Mouse (Mus musculus): ENCODE results near the gene 4930469K13Rik.
"Not testable (repeated sequence)": the region's sequence is repeated elsewhere in the genome, so short reads cannot be mapped to it uniquely, and the experiment has no call there.

The 4930469K13Rik gene

GRCm38 (mm10) chr11:34098422-34098821 is at the start of gene 4930469K13Rik:
4930469K13Rik (minus strand) TSS chr11:34098554.
- DNase-seq (ENCODE audit: low spot score): peak; percentile 23

GRCm38 (mm10) chr11:34146934-34147333 is 48.6 kb upstream of the 4930469K13Rik start:
- no peak for DNase-seq (ENCODE audit: low spot score)

- DNase-seq (ENCODE audit: low spot score): no peak
These were observed 46.1 kb upstream of the 4930469K13Rik start for GRCm38 (mm10) chr11:34144421-34144820.

- DNase-seq (ENCODE audit: low spot score): no peak
These were observed 45.6 kb upstream of the 4930469K13Rik start for GRCm38 (mm10) chr11:34143984-34144383.

GRCm38 (mm10) chr11:34139296-34139695 is 40.9 kb upstream of the 4930469K13Rik start:
- DNase-seq (ENCODE audit: low spot score): no peak

GRCm38 (mm10) chr11:34128412-34128811 is 30.1 kb upstream of the 4930469K13Rik start:
- DNase-seq (ENCODE audit: low spot score): no peak

- not testable (repeated sequence) for DNase-seq (ENCODE audit: low spot score)
These were observed 27.4 kb upstream of the 4930469K13Rik start for GRCm38 (mm10) chr11:34125727-34126126.

- no peak for DNase-seq (ENCODE audit: low spot score)
These were observed 26.5 kb upstream of the 4930469K13Rik start for GRCm38 (mm10) chr11:34124852-34125251.

- DNase-seq (ENCODE audit: low spot score): peak; percentile 73
These were observed 24.8 kb upstream of the 4930469K13Rik start for GRCm38 (mm10) chr11:34123147-34123546.

- no peak for DNase-seq (ENCODE audit: low spot score)
These were observed 20.0 kb upstream of the 4930469K13Rik start for GRCm38 (mm10) chr11:34118319-34118718.

GRCm38 (mm10) chr11:34117581-34117980 is 19.2 kb upstream of the 4930469K13Rik start:
- DNase-seq (ENCODE audit: low spot score): no peak

- no peak for DNase-seq (ENCODE audit: low spot score)
These were observed 18.3 kb upstream of the 4930469K13Rik start for GRCm38 (mm10) chr11:34116572-34117135.

GRCm38 (mm10) chr11:34113760-34114159 is 15.4 kb upstream of the 4930469K13Rik start:
- no peak for DNase-seq (ENCODE audit: low spot score)

GRCm38 (mm10) chr11:34112781-34113380 is 14.5 kb upstream of the 4930469K13Rik start:
- peak; percentile 20 for DNase-seq (ENCODE audit: low spot score)

- no peak for DNase-seq (ENCODE audit: low spot score)
These were observed 13.6 kb upstream of the 4930469K13Rik start for GRCm38 (mm10) chr11:34111940-34112339.

GRCm38 (mm10) chr11:34109260-34109659 is 10.9 kb upstream of the 4930469K13Rik start:
- DNase-seq (ENCODE audit: low spot score): no peak

GRCm38 (mm10) chr11:34104919-34105318 is 6.6 kb upstream of the 4930469K13Rik start:
- no peak for DNase-seq (ENCODE audit: low spot score)

GRCm38 (mm10) chr11:34101827-34102226 is 3.5 kb upstream of the 4930469K13Rik start:
- DNase-seq (ENCODE audit: low spot score): no peak

GRCm38 (mm10) chr11:34087064-34087463 is 11.3 kb downstream of the 4930469K13Rik start:
- DNase-seq (ENCODE audit: low spot score): no peak

- no peak for DNase-seq (ENCODE audit: low spot score)
These were observed 12.1 kb downstream of the 4930469K13Rik start for GRCm38 (mm10) chr11:34086164-34086751.

GRCm38 (mm10) chr11:34084639-34085038 is 13.7 kb downstream of the 4930469K13Rik start:
- DNase-seq (ENCODE audit: low spot score): no peak

- no peak for DNase-seq (ENCODE audit: low spot score)
These were observed 14.6 kb downstream of the 4930469K13Rik start for GRCm38 (mm10) chr11:34083795-34084194.

Data from retina, embryonic 14.5 days (tissue).